Mouse (Mus musculus): ENCODE results near the gene Fam129a.
"Not testable (repeated sequence)": the region's sequence is repeated elsewhere in the genome, so short reads cannot be mapped to it uniquely, and the experiment has no call there.

Fam129a gene

DNA sequence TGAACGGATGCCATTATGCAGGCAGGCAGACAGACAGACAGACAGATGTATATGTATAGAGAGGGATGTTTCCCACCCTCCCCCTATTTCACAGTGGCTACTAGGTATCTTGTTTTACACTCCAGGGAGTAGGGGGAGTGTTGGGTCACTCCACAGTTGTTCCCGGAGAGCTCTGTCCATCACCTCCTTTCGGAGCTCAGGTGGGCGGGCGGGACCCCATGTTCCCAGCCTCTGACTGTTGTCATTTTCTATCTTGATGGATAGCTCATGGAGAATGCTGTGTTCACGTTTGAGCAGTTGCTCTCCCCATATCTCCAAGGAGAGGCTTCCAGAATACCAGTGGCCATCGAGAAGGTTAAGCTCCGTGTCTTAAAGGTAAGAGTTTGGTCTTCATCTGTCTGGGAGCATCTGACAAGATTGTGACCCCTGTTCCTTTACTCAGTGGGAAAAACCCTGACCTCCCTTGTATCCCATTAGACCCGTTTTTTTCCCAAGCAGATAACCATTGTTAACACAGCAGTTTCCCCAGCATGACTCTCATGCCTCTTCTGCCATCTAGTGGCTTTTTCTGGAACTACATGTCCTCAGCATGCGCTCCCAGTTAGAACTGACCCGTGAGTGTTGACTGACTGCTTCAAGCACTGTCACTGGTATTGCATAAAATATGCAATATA lies 134.9 kb downstream of the Fam129a start:
- DNase-seq, result peak; percentile 92

DNA sequence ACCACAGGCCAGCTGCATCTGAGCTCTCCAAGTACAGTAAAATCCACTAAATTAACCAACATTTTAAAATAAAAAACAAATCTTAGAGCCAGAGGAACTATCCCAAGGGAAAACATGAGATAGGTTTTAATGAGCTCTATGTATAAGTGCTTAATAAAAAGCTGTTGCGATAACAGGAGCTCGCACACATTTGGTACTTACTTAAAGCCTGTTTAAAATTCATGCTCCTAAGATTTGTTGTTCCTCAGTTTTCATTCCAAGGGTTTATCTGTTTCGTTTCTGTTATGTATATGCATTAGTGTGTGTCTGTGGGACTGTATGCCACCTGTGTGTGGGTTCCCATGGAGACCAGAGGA lies 135.4 kb downstream of the Fam129a start:
- DNase-seq, result no peak

DNA sequence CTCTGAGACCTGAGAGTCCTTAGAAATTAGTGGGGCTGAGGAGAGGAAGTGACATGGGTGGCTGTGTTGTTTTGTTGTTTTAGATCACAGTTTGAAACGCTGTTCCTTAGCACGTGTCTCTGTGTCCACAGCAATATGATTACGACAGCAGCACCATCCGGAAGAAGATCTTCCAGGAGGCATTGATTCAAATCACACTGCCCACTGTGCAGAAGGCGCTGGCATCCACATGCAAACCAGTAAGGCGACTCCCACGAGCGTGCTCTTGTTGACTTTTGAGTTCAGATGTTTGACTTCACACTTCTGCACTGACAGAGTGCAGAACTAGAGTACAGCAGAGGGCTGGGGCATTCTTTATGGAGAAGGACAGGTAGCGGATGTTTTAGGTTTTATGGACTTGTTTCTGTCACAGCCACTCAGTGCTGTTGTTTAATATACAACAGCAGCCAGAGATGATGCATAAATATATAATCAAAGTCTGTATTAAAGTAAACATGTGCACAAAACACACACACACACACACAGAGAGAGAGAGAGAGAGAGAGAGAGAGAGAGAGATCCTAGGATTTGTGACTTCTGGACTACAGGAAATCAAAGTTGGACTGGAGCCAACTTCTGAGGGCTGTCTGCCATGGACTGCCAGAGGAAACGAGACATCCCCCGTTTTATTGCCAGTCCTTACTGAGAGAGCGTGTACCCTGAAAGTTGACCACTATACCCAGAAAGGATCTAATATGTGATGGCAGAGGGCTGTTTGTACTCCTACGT lies 138.2 kb downstream of the Fam129a start:
- DNase-seq, result peak; percentile 60

DNA sequence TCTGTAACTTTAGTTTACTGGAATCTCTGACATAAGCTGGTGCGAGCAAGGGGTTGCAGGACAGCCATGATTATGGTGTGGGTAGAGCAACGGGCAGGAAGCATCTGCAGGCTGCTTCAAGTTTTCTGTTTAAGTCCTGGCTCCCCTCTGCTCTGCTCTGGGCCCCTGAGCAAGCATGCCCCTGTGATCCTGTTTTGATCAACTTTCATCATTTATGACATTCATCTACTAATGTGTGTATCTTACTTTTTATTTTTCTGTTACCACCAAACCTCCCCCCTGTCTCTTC lies 138.7 kb downstream of the Fam129a start:
- no peak for DNase-seq

DNA sequence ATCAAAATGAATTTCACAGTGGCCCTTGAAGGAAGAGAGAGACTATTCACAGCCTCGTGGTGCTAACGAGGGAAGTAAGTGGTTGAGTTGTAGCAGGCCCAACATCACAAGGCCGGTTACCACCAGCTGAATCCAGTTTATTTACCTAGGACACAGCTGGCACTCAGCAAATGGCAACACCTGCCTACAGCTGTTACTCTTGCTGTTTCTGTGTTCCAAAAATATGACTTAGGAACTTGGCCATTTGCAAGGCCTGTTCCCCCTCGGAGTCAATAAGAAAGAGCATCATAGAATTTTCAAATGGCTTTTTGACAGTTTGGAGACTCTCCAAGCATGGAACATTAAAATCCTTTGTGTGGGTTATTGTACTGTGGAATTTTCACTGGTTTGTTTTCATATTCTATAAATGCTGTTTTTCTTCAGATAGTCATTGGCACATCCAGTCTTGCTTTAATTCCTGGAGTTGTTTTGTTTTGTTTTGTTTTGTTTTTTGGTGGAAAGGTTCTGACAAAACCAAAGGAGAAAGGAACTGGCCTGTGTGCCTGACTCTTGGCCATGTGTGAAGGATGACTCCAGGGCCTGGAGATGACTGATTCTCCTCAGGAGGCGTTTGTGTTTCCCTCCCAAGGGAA lies 139.6 kb downstream of the Fam129a start:
- DNase-seq, result no peak

DNA sequence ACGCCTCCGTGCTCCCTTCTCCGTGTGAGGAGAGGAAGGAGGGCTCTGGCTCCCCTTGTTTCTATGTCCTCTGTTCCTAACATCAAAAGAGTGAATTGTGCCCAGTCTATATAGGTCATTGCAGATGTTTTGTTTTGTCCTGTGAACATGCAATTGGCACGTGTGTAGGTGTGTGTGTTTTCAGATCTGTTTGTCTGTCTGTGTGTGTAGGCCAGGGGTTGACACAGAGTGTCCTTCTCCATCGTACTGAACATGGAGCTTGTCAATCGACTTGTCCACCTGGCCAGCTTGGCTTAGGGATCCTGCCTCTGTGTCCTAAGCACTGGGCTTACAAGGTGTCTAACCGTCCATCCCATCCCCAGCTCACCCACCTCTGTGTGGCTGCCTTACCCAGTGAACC lies 140.1 kb downstream of the Fam129a start:
- DNase-seq, result no peak

DNA sequence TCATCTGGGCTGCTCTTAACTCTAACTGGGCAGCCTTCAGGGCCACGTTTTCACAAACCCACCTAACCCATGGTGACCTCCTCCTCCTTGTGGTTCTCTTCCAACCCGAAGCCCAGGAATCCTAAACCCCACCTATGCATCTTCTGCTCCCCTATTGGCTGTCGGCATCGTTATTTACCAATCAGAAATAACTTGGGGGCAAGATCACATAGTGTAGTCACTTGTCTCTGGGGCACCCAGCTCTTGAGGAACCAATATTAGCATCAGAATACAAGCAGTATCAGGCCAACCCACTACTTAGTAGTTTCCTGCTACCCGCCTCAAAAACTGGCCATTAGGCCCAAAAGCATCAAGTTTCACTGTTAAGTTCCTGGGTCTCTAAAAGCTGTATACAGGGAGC lies 141.7 kb downstream of the Fam129a start:
- no peak for DNase-seq

DNA sequence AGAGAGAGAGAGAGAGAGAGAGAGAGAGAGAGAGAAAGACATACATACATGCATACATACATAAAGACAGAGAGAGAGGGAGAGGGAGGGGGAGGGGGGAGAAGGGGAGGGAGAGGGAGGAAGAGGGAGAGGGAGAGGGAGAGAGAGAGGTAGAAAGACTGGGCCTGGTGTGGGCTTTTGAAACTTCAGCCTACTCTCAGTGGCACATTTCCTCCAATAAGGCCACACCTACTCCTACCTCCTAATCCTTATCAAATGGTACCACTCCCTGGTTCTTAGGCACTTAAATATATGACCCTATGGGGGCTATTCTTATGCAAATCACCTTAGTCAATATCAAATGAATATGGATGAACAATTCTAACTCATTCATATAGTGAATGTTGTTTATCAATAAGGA lies 142.6 kb downstream of the Fam129a start:
- DNase-seq, result no peak

DNA sequence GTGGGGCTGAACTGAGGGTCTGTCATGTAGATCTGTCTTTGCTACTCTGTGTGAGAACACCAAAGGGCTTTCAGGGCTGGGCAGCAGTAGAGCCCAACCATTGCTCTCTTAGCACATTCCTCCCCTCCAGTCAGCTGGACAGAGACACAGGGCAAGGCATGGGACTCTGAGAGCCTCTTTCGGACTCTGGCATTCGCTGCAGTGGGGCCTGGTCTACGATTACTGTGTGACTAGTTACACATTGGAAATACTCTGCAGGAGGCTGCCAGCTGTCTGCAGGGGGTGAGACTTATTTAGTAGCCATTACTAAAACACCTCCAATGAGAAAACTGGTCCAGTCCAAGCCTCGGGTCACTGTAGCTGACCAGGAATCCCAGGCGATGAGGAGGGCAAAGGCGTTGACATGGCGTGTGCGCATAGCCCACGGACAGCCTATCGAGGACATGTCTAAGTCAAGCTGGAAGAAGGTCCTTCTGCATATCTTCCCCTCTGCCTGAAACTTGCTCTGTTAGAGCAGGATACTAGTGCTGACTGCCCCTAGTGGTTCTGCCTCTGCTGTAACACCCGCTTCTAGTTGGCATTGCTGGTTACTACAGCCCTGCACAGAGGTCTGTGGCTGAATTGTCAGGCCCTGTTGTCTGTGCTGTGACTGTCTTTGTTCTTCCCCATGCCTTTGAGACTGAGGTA lies 145.2 kb downstream of the Fam129a start:
- DNase-seq, result no peak

DNA sequence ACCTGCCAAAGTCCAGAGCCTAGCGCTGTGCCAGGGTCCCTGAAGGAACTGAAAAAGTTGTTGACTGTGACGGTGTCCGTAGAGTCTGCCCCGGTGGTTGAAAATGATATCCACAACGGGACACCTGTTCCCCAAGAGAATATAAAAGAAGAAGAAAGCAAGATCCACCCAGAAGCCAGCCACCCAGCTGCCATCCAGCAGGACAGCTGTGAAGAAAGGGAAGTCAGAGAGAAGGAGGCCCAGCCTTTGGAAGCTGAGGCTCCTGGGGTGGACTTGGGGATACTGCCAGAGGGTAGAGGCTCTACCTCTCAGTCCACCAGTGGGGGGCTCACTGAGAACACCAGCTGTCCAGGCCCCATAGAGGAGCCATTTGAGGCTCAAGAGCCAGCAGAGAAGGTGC lies 146.6 kb downstream of the Fam129a start:
- DNase-seq, result no peak

DNA sequence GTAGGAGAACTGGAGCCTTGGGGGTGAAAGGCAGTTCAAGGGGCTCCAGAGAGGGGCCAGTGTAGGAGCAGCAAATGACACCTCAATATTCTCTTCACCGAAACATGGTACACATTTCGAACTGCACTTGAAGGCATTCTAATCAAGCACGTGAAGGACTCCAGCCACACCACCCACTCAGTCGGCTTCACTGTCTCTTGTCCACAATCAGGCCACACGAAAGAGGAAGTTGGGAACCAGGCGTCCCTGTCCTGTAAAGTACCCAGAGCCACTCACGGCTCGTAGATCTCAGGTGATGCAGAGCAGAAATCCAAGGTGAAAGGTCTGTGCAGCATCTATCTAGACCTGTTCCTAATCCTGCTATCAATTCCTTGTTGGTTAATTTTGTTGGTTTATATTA lies 147.6 kb downstream of the Fam129a start:
- DNase-seq, result no peak

DNA sequence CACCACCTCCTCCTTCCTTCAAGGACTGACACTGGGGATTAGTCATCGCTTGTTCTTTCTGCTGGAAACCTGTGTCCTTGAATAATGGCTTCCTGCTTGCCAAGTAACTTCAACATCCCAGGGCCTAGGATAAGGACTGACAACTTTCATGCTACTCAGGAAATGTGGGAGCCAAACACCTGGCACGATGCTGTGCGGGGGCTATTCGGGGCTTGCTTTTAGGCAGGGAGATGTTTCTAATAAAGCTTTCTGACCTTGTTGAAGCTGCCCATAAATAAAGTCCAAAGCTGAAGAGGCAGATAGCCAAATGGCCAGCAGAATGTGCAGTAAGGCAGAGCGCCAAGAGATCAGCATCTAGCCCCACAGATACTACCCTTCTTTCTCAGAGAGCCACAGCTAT lies 148.9 kb downstream of the Fam129a start:
- no peak for DNase-seq

DNA sequence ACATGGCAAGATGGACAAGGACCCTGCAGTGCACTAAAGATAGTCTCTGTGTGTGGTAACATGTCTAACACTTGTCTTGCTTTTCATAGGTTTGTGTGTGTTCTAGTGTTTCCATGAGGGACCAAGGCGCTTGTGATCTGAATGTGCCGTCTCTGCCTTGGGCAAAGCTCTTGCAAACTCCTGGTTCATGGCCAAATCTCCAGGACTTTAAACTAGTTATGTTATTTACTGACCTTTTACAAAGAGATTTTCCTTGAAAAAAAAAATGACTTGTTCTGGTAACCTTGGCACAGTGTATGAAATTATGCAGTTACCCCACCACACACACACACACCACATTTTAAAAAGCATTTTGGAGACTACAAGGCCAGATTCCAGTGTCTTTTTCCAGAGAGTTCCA lies 149.6 kb downstream of the Fam129a start:
- no peak for DNase-seq

DNA sequence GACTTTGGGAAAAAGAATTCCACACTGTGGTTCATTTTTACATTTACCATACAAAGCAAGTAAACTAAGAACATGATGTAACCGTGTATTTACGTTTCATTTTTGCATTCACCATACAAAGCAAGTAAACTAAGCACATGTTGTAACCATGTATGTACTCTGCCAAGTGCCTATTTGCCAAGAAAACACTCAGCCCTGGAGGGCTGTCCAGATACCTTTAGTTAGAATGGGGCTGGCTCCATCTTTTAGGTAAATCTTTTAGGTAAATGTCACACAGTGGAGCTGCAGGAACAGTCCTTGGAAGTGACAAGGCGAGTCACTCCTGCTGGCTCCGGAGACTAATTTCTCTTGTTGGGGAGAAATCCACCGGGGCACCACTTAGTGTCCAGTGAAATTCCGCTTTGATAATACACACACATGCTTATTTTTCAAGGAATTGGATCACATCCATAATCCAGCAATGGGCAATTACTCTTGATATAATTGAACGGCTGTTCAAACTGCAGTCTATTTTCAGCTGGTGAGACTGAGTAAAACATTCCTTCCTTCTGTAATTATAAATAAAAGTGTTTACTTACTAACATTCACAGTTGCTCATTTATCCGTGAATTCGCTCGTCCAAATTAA lies 150.5 kb downstream of the Fam129a start:
- no peak for DNase-seq

DNA sequence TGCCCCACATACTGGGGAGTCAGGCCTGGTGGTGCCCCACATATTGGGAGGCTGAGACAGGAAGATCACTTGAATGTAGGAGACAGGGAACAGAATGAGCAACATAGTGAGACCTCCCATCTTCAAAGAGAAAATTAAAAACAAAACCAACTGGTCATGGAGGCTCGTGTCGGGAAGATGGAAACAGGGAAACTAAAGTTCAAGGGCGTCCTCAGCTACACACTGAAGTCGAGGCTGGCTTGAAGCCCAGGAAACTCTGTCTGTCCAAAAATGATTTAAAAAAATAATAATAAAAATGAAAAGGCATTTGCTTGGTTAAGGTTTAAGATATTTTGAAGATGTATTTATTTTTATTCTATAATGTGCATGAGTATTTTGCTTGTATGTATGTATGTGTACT lies 152.8 kb downstream of the Fam129a start:
- no peak for DNase-seq

DNA sequence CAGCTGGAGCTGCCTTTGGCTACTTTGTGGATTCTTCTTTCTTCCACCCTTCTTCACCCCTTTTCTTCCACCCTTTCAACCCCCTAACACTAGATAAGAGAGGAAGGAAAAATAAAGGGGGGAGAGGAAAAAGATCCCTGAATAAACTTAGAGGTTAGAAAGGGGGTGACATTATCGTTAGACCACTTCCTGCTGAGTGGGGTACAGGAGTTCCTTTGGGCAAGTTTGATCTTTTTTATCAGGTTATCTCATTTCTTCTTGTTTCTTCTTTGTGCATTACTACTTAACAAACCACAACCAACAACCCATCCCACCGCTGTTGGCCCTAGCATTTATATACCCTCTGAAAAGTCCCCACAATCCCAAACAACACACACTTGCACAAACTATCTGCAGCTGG lies 154.6 kb downstream of the Fam129a start:
- no peak for DNase-seq

DNA sequence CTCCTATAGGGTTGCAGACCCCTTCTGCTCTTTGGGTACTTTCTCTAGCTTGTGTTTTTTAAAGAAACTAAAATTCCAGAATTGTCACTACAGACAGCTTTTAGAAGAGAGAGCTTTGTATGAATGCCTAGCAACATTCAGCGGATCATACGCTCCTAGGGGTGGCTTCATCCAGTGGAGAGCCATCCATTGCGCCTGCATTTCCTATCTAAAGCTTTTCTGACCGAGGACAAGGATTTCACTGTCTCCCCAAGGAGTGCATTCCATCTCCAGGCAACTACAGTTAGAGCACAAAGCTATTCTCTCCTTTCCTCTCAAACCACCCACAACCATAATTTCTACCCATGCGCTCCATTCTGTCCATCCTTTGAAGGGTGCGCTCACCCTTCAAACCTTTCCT lies 155.4 kb downstream of the Fam129a start:
- DNase-seq, result no peak

DNA sequence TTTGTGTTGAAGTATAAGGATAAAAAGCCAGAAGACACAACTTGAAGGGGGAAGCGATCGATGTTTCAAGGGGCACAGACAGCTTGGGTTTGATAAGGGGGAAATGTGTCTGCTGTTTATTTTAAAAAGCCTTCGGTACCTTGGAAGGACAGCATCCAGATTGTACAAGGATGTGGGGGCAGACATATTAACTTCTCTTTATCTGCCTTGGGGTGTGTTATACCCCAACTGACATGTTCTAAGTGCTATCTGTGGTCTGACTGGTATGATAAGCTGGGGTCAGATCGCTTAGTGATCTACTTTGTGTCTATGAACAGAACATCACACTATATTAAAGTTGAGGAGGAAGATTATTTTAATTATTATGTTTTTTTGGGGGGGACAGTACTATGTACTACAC lies 157.2 kb downstream of the Fam129a start:
- DNase-seq, result no peak

DNA sequence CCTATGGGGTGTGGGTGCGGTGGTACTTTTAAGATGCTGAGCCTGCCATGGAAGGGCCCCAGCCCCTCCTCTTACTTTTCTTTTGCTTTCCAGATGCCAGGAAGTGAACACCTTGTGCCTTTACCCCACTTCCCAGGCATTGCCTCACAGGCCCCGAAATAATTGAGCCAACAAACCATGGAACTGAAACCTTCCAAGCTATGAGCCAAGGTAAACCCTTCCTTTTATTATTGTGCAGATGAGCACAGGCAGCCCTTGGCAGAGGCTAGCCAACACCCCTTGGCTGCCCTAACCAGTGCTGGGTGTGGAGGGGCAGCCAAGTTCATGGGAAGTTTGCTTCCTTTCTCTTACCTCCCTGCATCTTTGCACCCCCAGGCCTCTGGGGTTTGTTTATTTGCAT lies 166.2 kb downstream of the Fam129a start:
- DNase-seq, result no peak

DNA sequence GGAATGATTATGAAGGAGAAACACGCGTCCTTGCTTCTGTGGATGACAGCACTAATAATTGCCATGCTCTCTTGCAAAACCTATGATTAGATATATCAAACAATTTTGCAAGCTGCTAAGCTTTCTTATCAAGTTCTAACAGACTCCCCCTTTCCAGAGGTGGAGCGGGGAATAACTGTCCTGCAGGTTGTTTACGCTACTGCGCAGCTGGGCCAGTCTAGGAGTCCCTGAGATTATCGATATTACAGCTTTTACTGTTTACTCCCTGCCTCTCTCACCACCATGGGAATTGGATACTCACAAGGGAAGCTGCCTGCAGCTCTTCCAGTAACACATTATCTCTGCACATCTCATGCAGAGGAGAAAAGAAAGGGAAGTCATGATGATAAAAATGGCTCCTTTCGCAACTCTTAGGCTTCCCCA lies 170.2 kb downstream of the Fam129a start:
- no peak for DNase-seq

DNA sequence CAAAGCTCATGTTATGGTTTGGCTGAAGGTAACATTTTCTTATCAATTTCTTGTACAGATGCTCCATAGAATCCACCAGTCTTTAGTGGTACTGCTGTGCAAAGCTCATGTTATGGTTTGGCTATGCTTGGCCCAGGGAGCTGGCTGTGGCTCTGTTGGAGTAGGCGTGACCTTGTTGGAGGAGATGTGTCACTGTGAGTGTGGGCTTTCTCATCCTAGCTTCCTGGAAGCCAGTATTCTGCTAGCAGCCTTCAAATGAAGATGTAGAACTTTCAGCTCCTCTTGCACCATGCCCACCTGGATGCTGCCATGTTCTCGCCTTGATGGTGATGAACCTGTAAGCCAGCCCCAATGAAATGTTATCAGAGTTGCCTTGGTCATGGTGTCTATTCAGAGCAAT lies 178.9 kb downstream of the Fam129a start:
- DNase-seq, result not testable (repeated sequence)

DNA sequence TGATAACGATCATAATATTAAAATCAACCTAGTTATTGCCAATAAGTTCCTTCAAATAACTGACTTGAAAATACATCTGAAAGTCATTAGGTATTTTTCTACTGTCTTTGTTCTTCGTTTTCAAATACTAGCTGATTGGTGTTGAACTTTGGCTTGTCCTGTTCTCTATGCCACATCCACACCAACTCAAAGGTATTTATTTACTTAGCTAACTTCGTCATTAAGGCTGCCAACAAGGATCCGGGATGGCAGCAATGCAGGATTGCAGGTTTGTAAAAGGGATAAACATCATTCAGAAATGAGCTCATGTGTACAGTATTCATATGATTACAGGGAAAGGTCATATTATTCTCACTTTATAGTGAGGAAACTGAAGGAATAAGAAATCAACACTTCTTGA lies 182.0 kb downstream of the Fam129a start:
- no peak for DNase-seq

DNA sequence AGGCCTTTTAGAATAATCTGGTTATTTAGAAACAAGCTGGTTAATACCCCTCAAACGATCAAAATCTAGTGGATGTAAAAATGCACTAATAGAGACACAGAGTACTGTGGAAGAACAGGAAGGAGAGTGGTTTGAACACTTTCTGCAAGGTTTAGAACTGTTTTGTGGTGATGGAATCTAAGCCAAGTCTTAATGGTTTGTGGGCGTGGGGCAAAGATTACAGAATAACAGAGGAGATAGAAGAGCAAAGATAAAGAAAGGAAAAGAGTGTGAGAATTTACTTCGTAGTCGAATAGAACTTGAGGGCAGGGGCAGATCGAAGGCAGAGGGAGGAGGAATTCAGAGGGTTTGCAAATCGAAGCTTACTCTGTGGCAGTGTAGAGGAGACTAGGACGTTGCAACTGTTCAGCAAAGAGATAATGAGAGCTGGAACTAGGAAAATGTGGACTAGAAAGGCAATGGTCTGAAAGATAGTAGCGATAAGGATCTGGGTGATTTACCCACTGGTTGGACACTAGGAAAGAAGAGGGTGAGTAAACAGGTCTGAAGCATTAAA lies 182.5 kb downstream of the Fam129a start:
- DNase-seq, result no peak
